Mouse (Mus musculus) heart, adult 2 months (tissue): Measurements from ENCODE around the gene Creg2. TPM values are rescaled to one million over a fixed set of nuclear protein-coding genes. Genes with fewer than 3 reads are reported as not detected.
"Not testable (repeated sequence)": the region's sequence is repeated elsewhere in the genome, so short reads cannot be mapped to it uniquely, and the experiment has no call there.

ENCODE experiments used
- DNase-seq, 2 experiments: peaks; one replicate each; pipeline ENCODE4 v3.0.0; 2021
- H3K27ac ChIP-seq: fragments of 200-600 bp; 2 replicates; pipeline ENCODE4 v1.8.1; 2022
- H3K27me3 ChIP-seq: fragments of 200-500 bp; 2 replicates; pipeline ENCODE4 v1.6.1; 2012; ENCODE audit warnings: mild to moderate bottlenecking, low read length, inconsistent platforms, mixed read lengths; ENCODE audit not compliant: control insufficient read depth, insufficient read depth
- H3K36me3 ChIP-seq: fragments of 200-500 bp; 2 replicates; pipeline ENCODE4 v1.6.1; 2012; ENCODE audit warnings: low read length, inconsistent platforms; ENCODE audit not compliant: control insufficient read depth, insufficient read depth
- H3K4me1 ChIP-seq: fragments of 200-500 bp; 2 replicates; pipeline ENCODE4 v1.6.1; 2011; ENCODE audit warnings: low read length; ENCODE audit not compliant: control insufficient read depth, insufficient read depth
- H3K4me3 ChIP-seq: fragments of 200-600 bp; 2 replicates; pipeline ENCODE4 v1.8.1; 2022
- H3K79me2 ChIP-seq: fragments of 200-500 bp; replicated peaks from 2 replicates; pipeline ENCODE4 v1.6.1; 2012; ENCODE audit warnings: mild to moderate bottlenecking, inconsistent platforms, low read length, moderate library complexity, mixed read lengths; ENCODE audit not compliant: control insufficient read depth, insufficient read depth
- H3K9ac ChIP-seq: fragments of 200-500 bp; 2 replicates; pipeline ENCODE4 v1.6.1; 2012; ENCODE audit warnings: low read depth, mild to moderate bottlenecking, control low read depth, inconsistent platforms, low read length, mixed read lengths
- CTCF ChIP-seq: fragments of 200-600 bp; IDR thresholded peaks from 2 replicates; pipeline ENCODE4 v1.8.1; 2022; ENCODE audit warnings: antibody characterized with exemption, mild to moderate bottlenecking, moderate library complexity
- EP300 ChIP-seq: fragments of 200-500 bp; IDR thresholded peaks from 2 replicates; pipeline ENCODE4 v1.6.1; 2011; ENCODE audit warnings: low read depth, low read length, control low read depth; ENCODE audit not compliant: insufficient read depth
- POLR2A ChIP-seq: fragments of 200-500 bp; IDR thresholded peaks from 2 replicates; pipeline ENCODE4 v1.6.1; 2011; ENCODE audit warnings: mild to moderate bottlenecking, low read depth, low read length, control low read depth; ENCODE audit not compliant: insufficient read depth
- WGBS: fragments of 180-500 bp; shearing (Covaris S2); methylation state at CpG from one replicate; pipeline ENCODE4 v1.1.7; 2018; 5-methylcytosine and 5-hydroxymethylcytosine counted together
- intact Hi-C: fragments of 180-260 bp; cut with DNase I; formaldehyde crosslinking; loops from one replicate; pipeline ENCODE4 v1.15.1; 2025
- polyA plus RNA-seq: library from polyadenylated mRNA; depleted of rRNA; stranded (reverse); fragments of >200 nt; gene quantifications from 2 replicates; pipeline ENCODE4 v1.2.3, GENCODE M21; 2012
- total RNA-seq, 2 experiments: library from RNA; stranded (reverse); gene quantifications; 2 replicates each; pipeline ENCODE4 v1.2.3; 2021

Gene Creg2
- total and polyA plus RNA-seq, 3 experiments: 0.05 TPM; not detected in 2

GRCm38 (mm10) chr1:39664039-39664625, 12.9 kb upstream of the Creg2 start:
- Histone ChIP-seq H3K9ac (no peak overlapping the region), H3K4me3 (no peak overlapping the region)
- 89% methylated on average over 7 of the region's 7 CpGs for WGBS

GRCm38 (mm10) chr1:39663050-39663449, 11.8 kb upstream of the Creg2 start:
- no peak for DNase-seq
- Histone ChIP-seq H3K4me1 (no peaks in the 10 kb centered on the region), H3K4me3 (no peak overlapping the region), H3K27me3 (no peaks in the 10 kb centered on the region), H3K27ac (no peak overlapping the region), H3K9ac (no peak overlapping the region), H3K79me2 (no peaks in the 10 kb centered on the region), H3K36me3 (no peaks in the 10 kb centered on the region)
- intact Hi-C loops: no loop called here
- TF ChIP-seq CTCF: no peak
- TF ChIP-seq EP300: no peak
- TF ChIP-seq POLR2A: no peak
- 89% methylated on average over 4 of the region's 4 CpGs for WGBS

More at GRCm38 (mm10) chr1:39664039-39664625, 12.9 kb upstream of the Creg2 start:
- Histone ChIP-seq H3K4me1 (no peaks in the 10 kb centered on the region), H3K36me3 (no peaks in the 10 kb centered on the region), H3K27ac (no peak overlapping the region), H3K79me2 (no peaks in the 10 kb centered on the region), H3K27me3 (no peaks in the 10 kb centered on the region)
- intact Hi-C loops: no loop called here
- TF ChIP-seq EP300: no peak
- TF ChIP-seq POLR2A: no peak
- TF ChIP-seq CTCF: no peak
- no peak for DNase-seq

GRCm38 (mm10) chr1:39656976-39657529, 5.8 kb upstream of the Creg2 start:
- intact Hi-C loops: no loop called here
- H3K9ac ChIP-seq: no peak overlapping the region

GRCm38 (mm10) chr1:39654901-39655300, 3.6 kb upstream of the Creg2 start:
- H3K36me3 ChIP-seq, intact Hi-C loops, DNase-seq, H3K9ac ChIP-seq, H3K4me1 ChIP-seq, H3K27ac ChIP-seq, H3K79me2 ChIP-seq, H3K4me3 ChIP-seq: not testable (repeated sequence)
- 92% methylated on average over 18 of the region's 18 CpGs for WGBS
- peaks cover 14% of the 10 kb centered on the region for H3K27me3 ChIP-seq

More at GRCm38 (mm10) chr1:39656976-39657529, 5.8 kb upstream of the Creg2 start:
- H3K4me3 ChIP-seq: no peak overlapping the region
- H3K79me2 ChIP-seq: no peaks in the 10 kb centered on the region
- TF ChIP-seq EP300 (no peak), POLR2A (no peak), CTCF (no peak)
- no peak overlapping the region for H3K27ac ChIP-seq
- H3K4me1 ChIP-seq: no peaks in the 10 kb centered on the region
- 79% methylated on average over 6 of the region's 6 CpGs for WGBS
- peaks cover 2% of the 10 kb centered on the region; the same call in 1 of the 2 replicates for H3K27me3 ChIP-seq
- no peaks in the 10 kb centered on the region for H3K36me3 ChIP-seq
- no peak for DNase-seq

GRCm38 (mm10) chr1:39653028-39653427, 1.8 kb upstream of the Creg2 start:
- Histone ChIP-seq H3K27me3 (peaks cover 14% of the 10 kb centered on the region), H3K4me3 (no peak overlapping the region), H3K36me3 (no peaks in the 10 kb centered on the region), H3K4me1 (peaks cover 6% of the 10 kb centered on the region), H3K79me2 (no peaks in the 10 kb centered on the region), H3K27ac (no peak overlapping the region), H3K9ac (no peak overlapping the region)
- DNase-seq: no peak
- WGBS: 69% methylated on average over 4 of the region's 4 CpGs
- intact Hi-C loops: no loop called here
- TF ChIP-seq POLR2A (no peak), EP300 (no peak), CTCF (no peak)

GRCm38 (mm10) chr1:39650435-39651240, 636 bp downstream of the Creg2 start:
- TF ChIP-seq POLR2A (no peak), CTCF (peak; percentile 64)
- Histone ChIP-seq H3K27ac (no peak overlapping the region), H3K4me3 (peak overlapping the region; percentile 41), H3K79me2 (no peaks in the 10 kb centered on the region), H3K36me3 (no peaks in the 10 kb centered on the region), H3K4me1 (peaks cover 6% of the 10 kb centered on the region), H3K27me3 (peaks cover 14% of the 10 kb centered on the region), H3K9ac (peak overlapping the region; percentile 27)
- 2% methylated on average over 73 of the region's 73 CpGs for WGBS
- intact Hi-C loops: no loop called here
- peak; percentile 43 to 63 for DNase-seq
